Mouse (Mus musculus): ENCODE measurements at regions not wholly inside any gene's neighbourhood (a gene's known extent, or its start where the extent isn't known, plus 50 kb on each side); places are given as distances from the start of the nearest gene placed in this dataset.
A peak's percentile ranks its signal among the peaks of the same experiment; 100 is the strongest.

- DNase-seq, result no peak
Measured at GRCm38 (mm10) chr5:58705561-58705960, 987.8 kb downstream of the Pcdh7 start.

GRCm38 (mm10) chr5:58712381-58712780 lies 994.6 kb downstream of the Pcdh7 start:
- no peak for DNase-seq

GRCm38 (mm10) chr5:58733366-58733765 lies 1015.6 kb downstream of the Pcdh7 start:
- no peak for DNase-seq

- DNase-seq, result no peak
Measured at GRCm38 (mm10) chr5:58733961-58734360, 1016.2 kb downstream of the Pcdh7 start.

GRCm38 (mm10) chr5:58736610-58737009 lies 1018.8 kb downstream of the Pcdh7 start:
- peak; percentile 82 for DNase-seq

GRCm38 (mm10) chr5:58737264-58737883 lies 1019.6 kb downstream of the Pcdh7 start:
- DNase-seq, result no peak

GRCm38 (mm10) chr5:58738041-58738440 lies 1020.3 kb downstream of the Pcdh7 start:
- no peak for DNase-seq

- DNase-seq, result no peak
Measured at GRCm38 (mm10) chr5:58740759-58741158, 1023.0 kb downstream of the Pcdh7 start.

- no peak for DNase-seq
Measured at GRCm38 (mm10) chr5:58747684-58748083, 1029.9 kb downstream of the Pcdh7 start.

GRCm38 (mm10) chr5:58751777-58752176 lies 1034.0 kb downstream of the Pcdh7 start:
- no peak for DNase-seq

Measured in heart, postnatal 4 days (tissue).